Mouse (Mus musculus) liver, adult 2 months (tissue): ENCODE measurements at regions not wholly inside any gene's neighbourhood (a gene's known extent, or its start where the extent isn't known, plus 50 kb on each side); places are given as distances from the start of the nearest gene placed in this dataset.

Source experiments
- CTCF ChIP-seq: fragments of 200-500 bp; IDR thresholded peaks from 2 replicates; pipeline ENCODE4 v1.5.1; 2011; ENCODE audit warnings: low read depth, low read length, control low read depth
- POLR2A ChIP-seq: fragments of 200-500 bp; IDR thresholded peaks from 2 replicates; pipeline ENCODE4 v1.6.1; 2011; ENCODE audit warnings: low read length, control low read depth; ENCODE audit not compliant: insufficient read depth; ENCODE audit errors: extremely low read depth

DNA sequence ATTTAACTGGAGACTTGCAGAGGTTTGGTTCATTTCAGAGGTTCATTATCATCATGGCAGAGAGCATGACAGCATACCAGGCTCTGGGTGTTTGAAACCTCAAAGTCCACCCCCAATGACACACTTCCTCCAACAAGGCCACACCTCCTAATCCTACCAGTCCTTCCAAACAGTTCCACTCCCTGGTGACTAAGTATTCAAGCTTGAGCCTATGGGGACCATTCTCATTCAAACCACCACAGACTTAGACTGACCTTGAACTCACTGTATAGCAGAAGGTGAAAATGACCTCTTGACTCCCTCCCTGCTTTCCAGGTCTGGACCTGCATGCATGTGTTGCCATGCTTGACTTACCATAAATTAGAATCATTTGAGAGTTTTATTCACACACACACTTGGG, 87.6 kb upstream of the Foxn2 start:
- TF ChIP-seq CTCF (no peak), POLR2A (no peak)
